Mouse (Mus musculus) layer of hippocampus, adult 2 months (tissue): ENCODE results near the gene Olfr93. TPM values are rescaled to one million over a fixed set of nuclear protein-coding genes. Genes with fewer than 3 reads are reported as not detected.
"Not testable (repeated sequence)": the region's sequence is repeated elsewhere in the genome, so short reads cannot be mapped to it uniquely, and the experiment has no call there.

Experiments
- DNase-seq, 2 experiments: peaks; one replicate each; pipeline ENCODE4 v3.0.0; 2022; ENCODE audit warnings: low spot score in 2 of 2
- H3K27ac ChIP-seq: fragments of 200-600 bp; 2 replicates; pipeline ENCODE4 v1.8.1; 2022
- H3K4me3 ChIP-seq: fragments of 200-600 bp; 2 replicates; pipeline ENCODE4 v1.8.1; 2022; ENCODE audit warnings: mild to moderate bottlenecking
- CTCF ChIP-seq: fragments of 200-600 bp; conservative IDR thresholded peaks from 2 replicates; pipeline ENCODE4 v1.8.1; 2022; ENCODE audit warnings: antibody characterized with exemption, mild to moderate bottlenecking, moderate library complexity
- long read RNA-seq, 2 experiments: library from polyadenylated mRNA; stranded (forward); transcript quantifications; one replicate each; pipeline ENCODE4 v2.0.0; 2021; ENCODE audit warnings: borderline mapping rate in 2 of 2
- total RNA-seq, 2 experiments: library from RNA; stranded (reverse); gene quantifications; 2 replicates each; pipeline ENCODE4 v1.2.3; 2021

The Olfr93 gene
- not detected for total RNA-seq
- long read RNA-seq, experiment 1, result 0 reads
- long read RNA-seq, experiment 2, result 0 reads

- no peak for TF ChIP-seq CTCF
- no peak for DNase-seq
Measured at GRCm38 (mm10) chr17:37161394-37161793, at the start of gene Olfr93. Gene Olfr93 (minus strand): TSS chr17:37161494.

GRCm38 (mm10) chr17:37203917-37204236, 42.6 kb upstream of the Olfr93 start:
- TF ChIP-seq CTCF, result no peak
- Histone ChIP-seq H3K4me3 (no peak overlapping the region), H3K27ac (no peak overlapping the region)
- DNase-seq, result no peak

More at GRCm38 (mm10) chr17:37161394-37161793, at the start of gene Olfr93:
- Histone ChIP-seq H3K27ac (no peak within 1 kb of the TSS), H3K4me3 (no peak within 1 kb of the TSS)

- Histone ChIP-seq H3K4me3 (no peak overlapping the region), H3K27ac (no peak overlapping the region)
- peak; percentile 75 to 84 for DNase-seq
- TF ChIP-seq CTCF, result peak; percentile 100
Measured at GRCm38 (mm10) chr17:37203206-37203916, 42.1 kb upstream of the Olfr93 start.

- Histone ChIP-seq H3K27ac (no peak within 1 kb of the TSS), H3K4me3 (no peak within 1 kb of the TSS)
- no peak for DNase-seq
- no peak for TF ChIP-seq CTCF
Measured at GRCm38 (mm10) chr17:37200894-37201293, 39.6 kb upstream of the Olfr93 start, which contains the start of gene Olfr94. Gene Olfr94 (minus strand): TSS chr17:37200994.

GRCm38 (mm10) chr17:37196845-37197724, 35.8 kb upstream of the Olfr93 start:
- TF ChIP-seq CTCF, result peak; percentile 8; the same call in 1 of the 2 replicates
- Histone ChIP-seq H3K4me3 (peak overlapping the region; percentile 58), H3K27ac (no peak overlapping the region)
- DNase-seq, result no peak

- no peak overlapping the region for H3K4me3 ChIP-seq
- H3K27ac ChIP-seq, result no peak overlapping the region
- peak in 1 of 2 experiments; percentile 30 for DNase-seq
- TF ChIP-seq CTCF, result no peak
Measured at GRCm38 (mm10) chr17:37194782-37195181, 33.5 kb upstream of the Olfr93 start.

- TF ChIP-seq CTCF, result no peak
- no peak within 1 kb of the TSS for H3K4me3 ChIP-seq
- H3K27ac ChIP-seq, result no peak within 1 kb of the TSS
- no peak for DNase-seq
Measured at GRCm38 (mm10) chr17:37193656-37194055, 32.4 kb upstream of the Olfr93 start, which contains the start of gene Ubd. Gene Ubd (plus strand): TSS chr17:37193892.

GRCm38 (mm10) chr17:37193032-37193431, 31.7 kb upstream of the Olfr93 start:
- no peak for TF ChIP-seq CTCF
- H3K4me3 ChIP-seq, result no peak overlapping the region
- no peak for DNase-seq
- H3K27ac ChIP-seq, result no peak overlapping the region

- peak; percentile 14 to 42 for DNase-seq
- H3K27ac ChIP-seq, result no peak overlapping the region
- no peak for TF ChIP-seq CTCF
- H3K4me3 ChIP-seq, result no peak overlapping the region
Measured at GRCm38 (mm10) chr17:37190711-37191110, 29.4 kb upstream of the Olfr93 start.

GRCm38 (mm10) chr17:37185474-37185873, 24.2 kb upstream of the Olfr93 start:
- TF ChIP-seq CTCF, result no peak
- no peak for DNase-seq
- H3K4me3 ChIP-seq, result no peak overlapping the region

GRCm38 (mm10) chr17:37131366-37131765, 29.9 kb downstream of the Olfr93 start:
- H3K4me3 ChIP-seq, H3K27ac ChIP-seq, DNase-seq: not testable (repeated sequence)

More at GRCm38 (mm10) chr17:37185474-37185873, 24.2 kb upstream of the Olfr93 start:
- no peak overlapping the region for H3K27ac ChIP-seq

GRCm38 (mm10) chr17:37119988-37120387, 41.3 kb downstream of the Olfr93 start, which contains the start of gene Olfr92:
Gene Olfr92 (minus strand): TSS chr17:37120088.
- Histone ChIP-seq H3K4me3 (no peak within 1 kb of the TSS), H3K27ac (no peak within 1 kb of the TSS)
- no peak for TF ChIP-seq CTCF
- DNase-seq, result no peak

GRCm38 (mm10) chr17:37098178-37098577, 63.1 kb downstream of the Olfr93 start, which contains the start of gene Olfr91:
Gene Olfr91 (minus strand): TSS chr17:37098278.
- TF ChIP-seq CTCF, result no peak
- no peak for DNase-seq
- Histone ChIP-seq H3K27ac (no peak within 1 kb of the TSS), H3K4me3 (no peak within 1 kb of the TSS)
